Mouse (Mus musculus) ES-E14 (cell line): Measurements from ENCODE around the gene Npw.

Experiments
- CHD2 ChIP-seq: IDR thresholded peaks from 2 replicates; pipeline ENCODE4 v1.6.1; 2014; ENCODE audit warnings: mild to moderate bottlenecking, low read depth, low read length, inconsistent platforms
- HCFC1 ChIP-seq: IDR thresholded peaks from 2 replicates; pipeline ENCODE4 v1.6.1; 2012; ENCODE audit warnings: low read length, inconsistent platforms, borderline replicate concordance; ENCODE audit not compliant: insufficient read depth
- MAFK ChIP-seq: IDR thresholded peaks from 2 replicates; pipeline ENCODE4 v1.6.1; 2014; ENCODE audit warnings: mild to moderate bottlenecking, low read depth, low read length, inconsistent platforms; ENCODE audit not compliant: insufficient read depth
- ZNF384 ChIP-seq: IDR thresholded peaks from 2 replicates; pipeline ENCODE4 v1.6.1; 2012; ENCODE audit warnings: low read depth, low read length, inconsistent platforms

- TF ChIP-seq ZNF384 (no peak), HCFC1 (no peak), CHD2 (no peak), MAFK (no peak)
These were observed 13.9 kb upstream of the Npw start for GRCm38 (mm10) chr17:24672141-24672540.
